Mouse (Mus musculus): ENCODE measurements around the gene Zdhhc8. TPM values are rescaled to one million over a fixed set of nuclear protein-coding genes. Genes with fewer than 3 reads are reported as not detected.

The Zdhhc8 gene
- 14.4 and 17.2 TPM in 2 replicates for polyA plus RNA-seq (2014; fragmentation: Nextera tagmentation; extraction: Ambion mirVana)

DNA sequence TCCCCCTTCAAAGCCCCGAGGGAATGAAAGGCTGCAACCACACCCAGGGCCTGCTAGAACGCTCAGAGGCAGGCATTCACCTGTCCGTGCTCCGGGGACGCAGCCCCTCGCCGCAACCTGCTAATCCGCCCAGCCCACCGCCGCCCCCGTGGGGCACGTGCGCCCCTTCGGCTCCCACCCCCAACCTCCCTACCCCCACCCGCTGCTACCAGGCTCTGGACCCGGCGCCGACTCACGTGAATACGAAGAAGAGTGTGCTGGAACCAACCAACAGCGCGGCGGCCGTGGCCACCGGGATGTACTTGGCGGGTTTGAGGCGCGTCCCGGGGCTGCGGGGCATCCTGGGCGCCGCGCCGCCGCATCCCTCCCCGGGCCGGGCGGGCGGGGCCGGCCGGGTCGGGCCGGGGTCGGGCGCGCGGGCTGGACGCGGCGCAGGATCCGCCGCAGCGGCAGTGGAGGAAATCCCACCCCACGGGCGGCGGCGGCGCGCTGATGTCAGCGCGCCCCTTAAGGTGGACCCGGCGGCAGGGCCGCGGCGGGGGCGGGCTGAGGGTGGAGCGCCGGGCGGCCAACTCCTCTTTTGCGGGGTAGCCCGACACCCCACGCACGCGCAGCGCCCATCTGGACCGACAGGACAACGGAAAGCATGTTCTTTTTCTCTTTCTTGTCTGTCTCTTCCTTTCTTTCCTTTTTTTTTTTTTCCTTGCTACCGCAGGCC is at the start of gene Zdhhc8:
Zdhhc8 (minus strand) TSS at position 466 of the 718 bp plus-strand sequence.
- H3K4me2 ChIP-seq (replicated peaks; ENCODE audit: low read depth, low read length): peak within 1 kb of the TSS; percentile 85
- H3K9me3 ChIP-seq (ENCODE audit: control insufficient read depth, low read length): no peaks in the 10 kb centered on the region
- peaks cover 20% of the 10 kb centered on the region for H3K36me3 ChIP-seq (ENCODE audit: control insufficient read depth, insufficient read depth, low read length)
- peaks cover 24% of the 10 kb centered on the region; the same call in 1 of the 2 replicates for H3K4me1 ChIP-seq (ENCODE audit: control insufficient read depth, insufficient read depth, low read length)
- peak; percentile 81 for ATAC-seq (ENCODE audit: low FRiP score, low TSS enrichment)
- H3K27me3 ChIP-seq (ENCODE audit: control insufficient read depth, insufficient read depth, low read length): no peaks in the 10 kb centered on the region
- H3K9ac ChIP-seq (ENCODE audit: low read depth, low read length): peak within 1 kb of the TSS; percentile 88
- peak within 1 kb of the TSS; percentile 91 for H3K4me3 ChIP-seq (ENCODE audit: low read length)
- WGBS: under 1% methylated on average over 54 of the region's 79 CpGs
- peak within 1 kb of the TSS; percentile 88 for H3K27ac ChIP-seq (ENCODE audit: low read depth, low read length)

GRCm38 (mm10) chr16:18275166-18275565 is 40.2 kb upstream of the Zdhhc8 start:
- H3K4me1 ChIP-seq (ENCODE audit: control insufficient read depth, insufficient read depth, low read length): no peaks in the 10 kb centered on the region
- H3K27me3 ChIP-seq (ENCODE audit: control insufficient read depth, insufficient read depth, low read length): no peaks in the 10 kb centered on the region
- no peak for ATAC-seq (ENCODE audit: low FRiP score, low TSS enrichment)
- H3K9me3 ChIP-seq (ENCODE audit: control insufficient read depth, low read length): no peaks in the 10 kb centered on the region
- H3K27ac ChIP-seq (ENCODE audit: low read depth, low read length): no peak overlapping the region
- no peak overlapping the region for H3K4me3 ChIP-seq (ENCODE audit: low read length)
- peaks cover 93% of the 10 kb centered on the region for H3K36me3 ChIP-seq (ENCODE audit: control insufficient read depth, insufficient read depth, low read length)
- H3K9ac ChIP-seq (ENCODE audit: low read depth, low read length): no peak overlapping the region
- 87% methylated on average over 2 of the region's 2 CpGs for WGBS
- no peak overlapping the region for H3K4me2 ChIP-seq (replicated peaks; ENCODE audit: low read depth, low read length)

- H3K4me2 ChIP-seq (replicated peaks; ENCODE audit: low read depth, low read length): no peak overlapping the region
- no peaks in the 10 kb centered on the region for H3K9me3 ChIP-seq (ENCODE audit: control insufficient read depth, low read length)
- WGBS: 91% methylated on average over 5 of the region's 5 CpGs
- ATAC-seq (ENCODE audit: low FRiP score, low TSS enrichment): no peak
- H3K27me3 ChIP-seq (ENCODE audit: control insufficient read depth, insufficient read depth, low read length): no peaks in the 10 kb centered on the region
- H3K4me1 ChIP-seq (ENCODE audit: control insufficient read depth, insufficient read depth, low read length): no peaks in the 10 kb centered on the region
- no peak overlapping the region for H3K4me3 ChIP-seq (ENCODE audit: low read length)
- H3K36me3 ChIP-seq (ENCODE audit: control insufficient read depth, insufficient read depth, low read length): peaks cover 93% of the 10 kb centered on the region
- H3K9ac ChIP-seq (ENCODE audit: low read depth, low read length): no peak overlapping the region
- no peak overlapping the region for H3K27ac ChIP-seq (ENCODE audit: low read depth, low read length)
Measured at GRCm38 (mm10) chr16:18268182-18268581, 33.2 kb upstream of the Zdhhc8 start.

GRCm38 (mm10) chr16:18265024-18265423 is 30.1 kb upstream of the Zdhhc8 start:
- no peak overlapping the region for H3K27ac ChIP-seq (ENCODE audit: low read depth, low read length)
- no peaks in the 10 kb centered on the region for H3K9me3 ChIP-seq (ENCODE audit: control insufficient read depth, low read length)
- no peak overlapping the region for H3K4me2 ChIP-seq (replicated peaks; ENCODE audit: low read depth, low read length)
- no peaks in the 10 kb centered on the region for H3K27me3 ChIP-seq (ENCODE audit: control insufficient read depth, insufficient read depth, low read length)
- peaks cover 89% of the 10 kb centered on the region for H3K36me3 ChIP-seq (ENCODE audit: control insufficient read depth, insufficient read depth, low read length)
- WGBS: 87% methylated on average over 2 of the region's 2 CpGs
- no peak overlapping the region for H3K9ac ChIP-seq (ENCODE audit: low read depth, low read length)
- no peaks in the 10 kb centered on the region for H3K4me1 ChIP-seq (ENCODE audit: control insufficient read depth, insufficient read depth, low read length)
- no peak overlapping the region for H3K4me3 ChIP-seq (ENCODE audit: low read length)
- no peak for ATAC-seq (ENCODE audit: low FRiP score, low TSS enrichment)

DNA sequence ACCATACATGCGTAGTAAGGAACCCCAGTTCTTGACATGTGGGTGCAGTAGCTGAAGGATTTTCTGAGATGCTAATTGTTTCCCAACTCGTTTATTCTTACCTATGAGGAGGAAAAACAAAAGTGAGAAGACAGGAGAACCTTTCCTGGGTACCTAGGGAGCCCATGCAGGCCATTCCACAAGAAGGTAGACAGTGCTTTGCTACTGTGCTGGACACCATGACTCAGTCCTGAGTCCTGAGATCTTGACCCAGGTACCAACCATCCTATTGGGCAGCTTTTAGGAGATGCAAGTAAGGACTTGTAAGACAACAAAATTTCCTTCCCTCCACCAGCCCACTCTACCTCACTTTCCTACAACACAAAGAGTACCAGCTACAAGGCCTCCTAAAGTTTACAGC is 23.3 kb upstream of the Zdhhc8 start, which contains the start of gene Gm49776:
Gm49776 (minus strand) TSS at position 101 of the 400 bp plus-strand sequence.
- peaks cover 91% of the 10 kb centered on the region for H3K36me3 ChIP-seq (ENCODE audit: control insufficient read depth, insufficient read depth, low read length)
- H3K4me3 ChIP-seq (ENCODE audit: low read length): no peak within 1 kb of the TSS
- no peaks in the 10 kb centered on the region for H3K27me3 ChIP-seq (ENCODE audit: control insufficient read depth, insufficient read depth, low read length)
- no peak within 1 kb of the TSS for H3K9ac ChIP-seq (ENCODE audit: low read depth, low read length)
- H3K4me2 ChIP-seq (replicated peaks; ENCODE audit: low read depth, low read length): no peak within 1 kb of the TSS
- H3K27ac ChIP-seq (ENCODE audit: low read depth, low read length): no peak within 1 kb of the TSS
- WGBS: 92% methylated on average over 2 of the region's 2 CpGs
- ATAC-seq (ENCODE audit: low FRiP score, low TSS enrichment): no peak
- H3K9me3 ChIP-seq (ENCODE audit: control insufficient read depth, low read length): no peaks in the 10 kb centered on the region
- H3K4me1 ChIP-seq (ENCODE audit: control insufficient read depth, insufficient read depth, low read length): no peaks in the 10 kb centered on the region

DNA sequence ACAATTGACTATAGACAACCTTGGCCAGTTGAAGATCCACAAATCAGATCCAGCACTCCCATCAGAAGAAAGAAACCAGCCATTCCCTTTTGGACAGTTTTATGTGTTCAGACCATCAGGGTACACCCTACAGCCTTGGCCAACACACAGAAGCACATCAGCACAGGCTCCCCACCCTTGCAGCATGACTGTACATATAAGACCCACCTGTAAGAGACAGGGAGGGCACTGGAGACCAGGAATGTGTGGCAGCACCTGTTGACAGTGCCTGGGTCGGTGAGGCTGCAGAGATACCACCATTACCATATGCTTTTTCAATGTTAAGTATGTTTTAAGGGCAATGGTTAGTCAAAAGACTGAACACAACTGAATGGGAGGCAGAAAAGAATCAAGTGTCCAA is 18.9 kb upstream of the Zdhhc8 start:
- peaks cover 78% of the 10 kb centered on the region for H3K36me3 ChIP-seq (ENCODE audit: control insufficient read depth, insufficient read depth, low read length)
- no peaks in the 10 kb centered on the region for H3K9me3 ChIP-seq (ENCODE audit: control insufficient read depth, low read length)
- no peaks in the 10 kb centered on the region for H3K27me3 ChIP-seq (ENCODE audit: control insufficient read depth, insufficient read depth, low read length)
- peaks cover 16% of the 10 kb centered on the region for H3K4me1 ChIP-seq (ENCODE audit: control insufficient read depth, insufficient read depth, low read length)
- no peak for ATAC-seq (ENCODE audit: low FRiP score, low TSS enrichment)
- 100% methylated on average over 1 of the region's 1 CpGs for WGBS
- H3K4me3 ChIP-seq (ENCODE audit: low read length): no peak overlapping the region
- no peak overlapping the region for H3K9ac ChIP-seq (ENCODE audit: low read depth, low read length)
- H3K27ac ChIP-seq (ENCODE audit: low read depth, low read length): no peak overlapping the region
- no peak overlapping the region for H3K4me2 ChIP-seq (replicated peaks; ENCODE audit: low read depth, low read length)

- Histone ChIP-seq H3K4me2 (replicated peaks; ENCODE audit: low read depth, low read length) (no peak overlapping the region), H3K9ac (ENCODE audit: low read depth, low read length) (no peak overlapping the region), H3K4me3 (ENCODE audit: low read length) (no peak overlapping the region), H3K27me3 (ENCODE audit: control insufficient read depth, insufficient read depth, low read length) (no peaks in the 10 kb centered on the region), H3K9me3 (ENCODE audit: control insufficient read depth, low read length) (no peaks in the 10 kb centered on the region), H3K36me3 (ENCODE audit: control insufficient read depth, insufficient read depth, low read length) (peaks cover 68% of the 10 kb centered on the region), H3K4me1 (ENCODE audit: control insufficient read depth, insufficient read depth, low read length) (peaks cover 16% of the 10 kb centered on the region), H3K27ac (ENCODE audit: low read depth, low read length) (no peak overlapping the region)
- ATAC-seq (ENCODE audit: low FRiP score, low TSS enrichment): no peak
- 79% methylated on average over 6 of the region's 6 CpGs for WGBS
Measured at GRCm38 (mm10) chr16:18252736-18253135, 17.8 kb upstream of the Zdhhc8 start.

DNA sequence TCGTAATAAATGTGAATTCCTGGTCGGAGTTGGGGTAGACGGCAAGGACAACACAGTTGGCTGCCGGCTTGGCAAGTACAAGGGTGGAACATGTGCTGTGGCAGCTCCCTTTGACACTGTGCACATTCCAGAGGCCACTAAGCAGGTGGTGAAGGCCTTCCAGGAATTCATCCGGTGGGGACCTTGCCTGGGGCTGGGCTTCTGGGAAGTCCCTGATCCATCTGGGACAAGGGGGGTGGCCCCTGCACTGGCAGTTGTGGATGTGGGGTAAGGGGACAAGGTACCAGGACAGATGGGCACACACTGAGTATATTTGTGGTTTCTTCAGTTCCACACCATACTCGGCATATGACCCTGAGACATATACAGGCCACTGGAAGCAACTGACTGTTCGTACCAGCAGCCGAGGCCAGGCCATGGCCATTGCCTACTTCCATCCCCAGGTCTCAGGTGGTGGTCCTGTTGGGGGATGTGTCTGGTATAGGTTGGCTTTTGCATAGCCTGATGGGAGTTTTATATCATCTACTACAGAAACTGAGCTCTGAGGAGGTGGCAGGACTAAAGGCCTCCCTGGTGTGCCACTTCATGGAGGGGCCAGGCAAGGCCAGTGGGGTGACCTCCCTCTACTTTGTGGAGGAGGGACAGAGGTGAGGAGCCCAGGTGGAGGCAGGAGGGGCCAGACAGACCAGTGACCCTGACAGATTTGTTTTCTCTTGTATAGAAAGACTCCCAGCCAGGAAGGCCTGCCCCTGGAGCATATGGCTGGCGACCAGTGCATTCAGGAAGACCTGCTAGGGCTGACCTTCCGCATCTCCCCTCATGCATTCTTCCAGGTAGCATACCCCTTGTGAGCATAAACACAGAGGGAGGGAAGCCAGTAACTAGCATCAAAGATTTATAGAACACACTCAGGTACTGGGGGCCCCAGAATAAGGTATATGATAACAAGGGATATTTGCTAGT is 16.2 kb upstream of the Zdhhc8 start:
- Histone ChIP-seq H3K9ac (ENCODE audit: low read depth, low read length) (peak overlapping the region; percentile 14; the same call in 1 of the 2 replicates), H3K4me1 (ENCODE audit: control insufficient read depth, insufficient read depth, low read length) (peaks cover 27% of the 10 kb centered on the region), H3K36me3 (ENCODE audit: control insufficient read depth, insufficient read depth, low read length) (peaks cover 62% of the 10 kb centered on the region), H3K9me3 (ENCODE audit: control insufficient read depth, low read length) (no peaks in the 10 kb centered on the region), H3K4me3 (ENCODE audit: low read length) (peak overlapping the region; percentile 89; the same call in 1 of the 2 replicates), H3K4me2 (replicated peaks; ENCODE audit: low read depth, low read length) (peak overlapping the region; percentile 83), H3K27ac (ENCODE audit: low read depth, low read length) (no peak overlapping the region), H3K27me3 (ENCODE audit: control insufficient read depth, insufficient read depth, low read length) (no peaks in the 10 kb centered on the region)
- ATAC-seq (ENCODE audit: low FRiP score, low TSS enrichment): no peak
- WGBS: 66% methylated on average over 10 of the region's 10 CpGs

Data from kidney, embryonic 14.5 days (tissue).